Mouse (Mus musculus): ENCODE measurements at regions not wholly inside any gene's neighbourhood (a gene's known extent, or its start where the extent isn't known, plus 50 kb on each side); places are given as distances from the start of the nearest gene placed in this dataset.

DNA sequence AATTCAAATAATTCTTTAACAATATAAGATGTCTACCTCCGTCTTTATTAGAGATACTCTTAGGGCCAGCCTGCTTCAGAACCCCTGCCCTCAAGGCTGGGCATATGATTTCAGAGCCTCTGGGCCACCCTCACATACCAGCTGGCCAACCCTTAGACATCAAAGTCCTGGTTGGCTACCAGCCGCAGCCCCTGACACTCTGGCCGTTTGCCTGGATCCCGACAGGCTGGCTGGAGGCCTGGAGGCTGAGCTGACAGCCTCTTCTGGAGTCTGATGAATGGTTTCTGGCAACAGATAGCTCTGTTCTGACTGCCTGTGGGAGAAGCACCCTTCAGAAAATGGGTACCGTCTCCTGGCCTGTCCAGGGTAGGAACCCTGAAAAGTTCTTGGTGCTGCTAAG is 170.9 kb downstream of the Wnt5a start:
- Histone ChIP-seq H3K4me1 (ENCODE audit: control insufficient read depth, insufficient read depth, low read length) (no peaks in the 10 kb centered on the region), H3K27ac (ENCODE audit: insufficient read depth, low read length) (no peak overlapping the region), H3K4me3 (ENCODE audit: insufficient read depth, low read length) (no peak overlapping the region)
- TF ChIP-seq POLR2A (IDR thresholded peaks at IDR 0.05; ENCODE audit: low read depth, low read length) (no peak), CTCF (IDR thresholded peaks at IDR 0.05; ENCODE audit: borderline replicate concordance, insufficient read depth, low read length) (no peak)

DNA sequence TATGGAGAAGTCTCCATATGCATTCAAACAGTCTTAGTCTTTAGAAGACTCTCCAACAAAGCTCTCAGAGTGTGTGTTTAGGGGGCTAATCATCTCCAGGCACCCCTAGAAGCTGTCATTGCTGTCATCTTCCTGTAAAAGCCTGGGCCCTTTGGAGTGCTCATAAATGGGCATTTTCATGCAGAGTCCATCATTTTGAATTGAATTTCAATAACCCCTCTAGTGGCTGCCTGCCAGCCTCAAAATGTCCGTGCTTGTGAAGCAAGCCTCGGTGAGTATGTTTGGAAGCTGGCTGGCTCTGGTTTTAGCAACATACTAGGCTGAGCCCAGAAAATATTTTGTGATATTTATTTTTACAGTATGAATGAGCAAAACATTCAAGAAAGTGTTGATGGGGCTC is 195.2 kb downstream of the Wnt5a start:
- H3K4me3 ChIP-seq (ENCODE audit: insufficient read depth, low read length) = no peak overlapping the region
- no peak for TF ChIP-seq POLR2A (IDR thresholded peaks at IDR 0.05; ENCODE audit: low read depth, low read length)
- no peak for TF ChIP-seq CTCF (IDR thresholded peaks at IDR 0.05; ENCODE audit: borderline replicate concordance, insufficient read depth, low read length)
- H3K4me1 ChIP-seq (ENCODE audit: control insufficient read depth, insufficient read depth, low read length) = no peaks in the 10 kb centered on the region
- no peak overlapping the region for H3K27ac ChIP-seq (ENCODE audit: insufficient read depth, low read length)

DNA sequence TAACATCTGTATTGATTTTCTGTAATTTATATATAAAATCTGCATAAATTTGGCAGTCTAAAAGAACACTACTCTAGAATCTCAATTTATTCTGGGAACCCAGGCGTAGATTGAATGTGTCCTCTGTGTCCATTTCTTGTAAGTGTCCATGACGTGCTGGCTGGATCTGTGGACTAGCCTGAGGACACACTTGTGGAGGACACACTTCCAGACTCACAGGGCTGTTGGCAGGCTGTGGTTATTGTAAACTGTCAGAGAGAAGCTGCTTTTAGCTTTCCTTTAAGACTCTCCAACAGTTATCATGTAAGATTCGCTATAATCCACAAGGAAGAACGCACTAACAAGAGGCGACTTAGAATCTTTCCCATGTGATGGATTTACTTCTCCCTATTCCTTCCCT is 200.2 kb downstream of the Wnt5a start:
- H3K4me3 ChIP-seq (ENCODE audit: insufficient read depth, low read length) = no peak overlapping the region
- H3K4me1 ChIP-seq (ENCODE audit: control insufficient read depth, insufficient read depth, low read length) = no peaks in the 10 kb centered on the region
- no peak for TF ChIP-seq CTCF (IDR thresholded peaks at IDR 0.05; ENCODE audit: borderline replicate concordance, insufficient read depth, low read length)
- TF ChIP-seq POLR2A (IDR thresholded peaks at IDR 0.05; ENCODE audit: low read depth, low read length) = no peak
- no peak overlapping the region for H3K27ac ChIP-seq (ENCODE audit: insufficient read depth, low read length)

DNA sequence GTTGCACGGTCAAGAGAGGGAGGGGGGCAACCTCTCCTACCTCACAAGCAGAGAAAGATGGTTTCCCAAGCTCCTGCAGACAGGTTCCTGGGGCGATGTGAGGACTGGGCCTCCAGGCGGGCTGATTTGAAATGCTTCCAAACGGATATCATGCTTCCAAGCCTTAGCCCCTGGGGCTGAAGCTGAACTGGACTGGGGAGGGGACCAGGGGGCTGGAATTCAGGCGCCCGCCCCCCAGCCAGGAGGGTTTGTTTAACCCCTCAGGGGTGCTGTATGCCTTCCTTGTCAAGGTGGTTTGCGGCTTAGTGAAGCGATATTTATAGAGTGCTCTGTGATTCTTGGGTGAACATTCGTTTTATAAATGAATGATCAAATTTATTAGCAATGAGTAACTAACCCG is 210.0 kb downstream of the Wnt5a start:
- TF ChIP-seq POLR2A (IDR thresholded peaks at IDR 0.05; ENCODE audit: low read depth, low read length) (no peak), CTCF (IDR thresholded peaks at IDR 0.05; ENCODE audit: borderline replicate concordance, insufficient read depth, low read length) (no peak)
- no peak overlapping the region for H3K27ac ChIP-seq (ENCODE audit: insufficient read depth, low read length)
- H3K4me3 ChIP-seq (ENCODE audit: insufficient read depth, low read length) = no peak overlapping the region
- H3K4me1 ChIP-seq (ENCODE audit: control insufficient read depth, insufficient read depth, low read length) = no peaks in the 10 kb centered on the region

DNA sequence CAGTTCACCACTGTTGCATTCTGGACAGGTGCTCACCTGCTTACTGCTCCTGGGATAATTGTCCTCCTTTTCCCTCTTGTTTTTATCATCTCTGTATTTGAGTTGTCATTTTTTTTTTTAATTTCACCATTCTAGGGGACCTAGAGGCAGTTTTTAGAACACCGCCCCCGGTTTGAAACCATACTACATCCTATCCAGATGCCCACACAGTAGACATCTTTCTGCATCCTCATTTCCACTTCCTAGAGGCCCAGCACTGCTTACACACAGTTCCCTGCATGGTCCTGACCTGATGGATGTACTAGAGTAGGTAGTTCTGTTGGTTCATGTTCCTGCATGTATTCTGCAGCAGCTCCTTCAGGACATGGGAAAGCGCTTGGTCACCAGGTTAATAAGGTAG is 216.0 kb downstream of the Wnt5a start:
- TF ChIP-seq CTCF (IDR thresholded peaks at IDR 0.05; ENCODE audit: borderline replicate concordance, insufficient read depth, low read length) = no peak
- TF ChIP-seq POLR2A (IDR thresholded peaks at IDR 0.05; ENCODE audit: low read depth, low read length) = no peak
- H3K4me3 ChIP-seq (ENCODE audit: insufficient read depth, low read length) = no peak overlapping the region
- H3K4me1 ChIP-seq (ENCODE audit: control insufficient read depth, insufficient read depth, low read length) = no peaks in the 10 kb centered on the region
- H3K27ac ChIP-seq (ENCODE audit: insufficient read depth, low read length) = no peak overlapping the region

DNA sequence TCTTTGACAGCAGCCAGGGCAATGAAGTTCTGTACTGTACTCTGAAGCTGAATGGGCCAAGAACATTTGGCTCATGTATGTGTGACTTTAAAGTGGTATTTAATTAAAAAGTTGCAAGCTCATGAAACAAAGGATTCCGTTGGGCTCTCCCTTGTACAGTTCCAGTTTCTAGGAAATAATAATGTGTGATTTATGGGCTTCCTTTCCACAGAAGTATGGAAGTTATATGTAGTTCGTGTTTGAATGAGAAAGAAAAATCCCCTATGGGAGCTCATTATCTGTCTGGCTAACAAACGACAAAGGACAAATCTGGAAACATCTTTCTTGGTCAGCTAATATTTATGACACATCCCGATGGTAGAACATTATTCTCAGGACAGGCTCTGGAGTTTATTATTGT is 221.1 kb downstream of the Wnt5a start:
- no peak overlapping the region for H3K4me3 ChIP-seq (ENCODE audit: insufficient read depth, low read length)
- TF ChIP-seq CTCF (IDR thresholded peaks at IDR 0.05; ENCODE audit: borderline replicate concordance, insufficient read depth, low read length) = no peak
- no peak for TF ChIP-seq POLR2A (IDR thresholded peaks at IDR 0.05; ENCODE audit: low read depth, low read length)
- no peak overlapping the region for H3K27ac ChIP-seq (ENCODE audit: insufficient read depth, low read length)
- peaks cover 2% of the 10 kb centered on the region; the same call in 1 of the 2 replicates for H3K4me1 ChIP-seq (ENCODE audit: control insufficient read depth, insufficient read depth, low read length)

DNA sequence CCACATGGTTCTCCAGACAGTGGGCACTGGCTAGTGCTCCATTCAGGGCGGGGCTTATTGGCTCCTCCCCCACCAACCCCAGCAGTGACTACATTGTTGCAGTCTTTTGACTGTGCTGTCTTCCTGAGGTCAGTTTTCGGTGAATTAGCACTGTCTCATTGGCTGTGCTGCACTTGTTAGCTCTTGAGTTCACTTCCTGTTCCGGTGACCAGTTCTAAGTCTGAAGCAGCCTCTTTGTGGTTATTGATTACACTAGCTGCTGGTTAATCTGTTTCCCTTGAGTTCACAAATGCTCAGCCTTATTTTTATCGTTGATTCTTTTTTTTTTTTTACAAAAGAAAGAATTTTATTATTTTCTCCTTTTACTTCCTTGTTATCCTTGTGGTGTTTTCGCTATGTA is 228.9 kb downstream of the Wnt5a start:
- no peak for TF ChIP-seq CTCF (IDR thresholded peaks at IDR 0.05; ENCODE audit: borderline replicate concordance, insufficient read depth, low read length)
- no peak for TF ChIP-seq POLR2A (IDR thresholded peaks at IDR 0.05; ENCODE audit: low read depth, low read length)
- no peak overlapping the region for H3K4me3 ChIP-seq (ENCODE audit: insufficient read depth, low read length)
- H3K27ac ChIP-seq (ENCODE audit: insufficient read depth, low read length) = no peak overlapping the region
- H3K4me1 ChIP-seq (ENCODE audit: control insufficient read depth, insufficient read depth, low read length) = peaks cover 4% of the 10 kb centered on the region

DNA sequence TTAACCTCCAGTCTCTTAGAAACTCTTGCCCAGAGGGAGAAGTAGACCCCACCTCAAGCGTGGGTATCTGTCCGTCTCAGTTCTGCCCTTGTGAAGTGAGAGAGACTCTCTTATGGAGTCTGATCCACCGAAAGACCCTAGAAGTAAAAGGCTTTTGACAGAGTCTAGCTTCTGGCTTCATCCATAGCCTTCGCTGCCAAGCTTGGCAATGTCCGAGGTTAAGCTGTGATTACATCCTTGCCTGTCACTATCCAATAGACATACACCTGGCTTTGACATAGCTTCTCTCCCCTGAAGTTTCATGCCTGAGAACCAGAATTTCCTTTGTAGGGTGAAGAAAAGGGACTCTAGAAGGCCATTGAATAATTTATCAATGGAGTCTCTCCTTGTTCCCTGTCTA is 230.9 kb downstream of the Wnt5a start:
- Histone ChIP-seq H3K27ac (ENCODE audit: insufficient read depth, low read length) (no peak overlapping the region), H3K4me3 (ENCODE audit: insufficient read depth, low read length) (no peak overlapping the region), H3K4me1 (ENCODE audit: control insufficient read depth, insufficient read depth, low read length) (peaks cover 6% of the 10 kb centered on the region)
- TF ChIP-seq POLR2A (IDR thresholded peaks at IDR 0.05; ENCODE audit: low read depth, low read length) = no peak
- no peak for TF ChIP-seq CTCF (IDR thresholded peaks at IDR 0.05; ENCODE audit: borderline replicate concordance, insufficient read depth, low read length)

DNA sequence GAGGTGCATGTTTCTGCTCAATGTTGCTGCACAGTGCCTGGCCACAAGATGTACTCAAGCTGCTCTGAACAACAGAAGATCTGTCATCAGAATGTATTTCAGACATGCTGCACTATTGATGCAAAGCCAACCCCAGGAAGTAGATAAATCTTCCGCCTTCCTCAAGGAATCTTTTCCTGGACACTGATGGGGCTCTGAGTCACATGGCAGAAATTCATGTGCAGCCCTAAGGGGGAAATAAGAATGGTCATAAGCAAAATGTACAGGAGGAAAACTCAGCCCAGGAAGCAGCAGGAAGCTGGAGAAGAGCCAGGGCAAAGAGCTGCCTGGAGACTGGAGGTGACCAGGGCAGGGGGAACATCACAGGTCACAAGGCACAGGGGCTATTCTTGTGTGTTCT is 235.5 kb downstream of the Wnt5a start:
- Histone ChIP-seq H3K27ac (ENCODE audit: insufficient read depth, low read length) (no peak overlapping the region), H3K4me1 (ENCODE audit: control insufficient read depth, insufficient read depth, low read length) (peaks cover 3% of the 10 kb centered on the region; the same call in 1 of the 2 replicates), H3K4me3 (ENCODE audit: insufficient read depth, low read length) (no peak overlapping the region)
- no peak for TF ChIP-seq POLR2A (IDR thresholded peaks at IDR 0.05; ENCODE audit: low read depth, low read length)
- TF ChIP-seq CTCF (IDR thresholded peaks at IDR 0.05; ENCODE audit: borderline replicate concordance, insufficient read depth, low read length) = no peak

DNA sequence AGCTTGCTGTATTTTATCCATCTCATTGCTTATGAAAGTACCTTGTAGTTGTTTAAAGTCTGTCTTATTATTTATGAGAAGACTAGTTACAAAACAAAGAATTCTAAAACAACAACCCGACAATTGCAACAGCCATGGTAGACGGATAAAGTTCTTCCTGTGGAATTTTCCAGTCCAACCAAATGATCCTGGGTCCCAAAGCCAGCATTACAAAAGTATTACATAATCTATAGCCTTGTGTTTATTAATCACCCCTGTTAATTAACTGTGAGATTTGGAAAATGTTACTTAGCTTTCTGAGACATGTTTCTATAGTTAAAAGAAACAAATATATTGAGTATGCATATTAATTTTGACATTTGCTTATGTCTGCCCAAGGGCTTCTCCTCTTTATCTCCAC is 236.9 kb downstream of the Wnt5a start:
- no peak for TF ChIP-seq POLR2A (IDR thresholded peaks at IDR 0.05; ENCODE audit: low read depth, low read length)
- no peak for TF ChIP-seq CTCF (IDR thresholded peaks at IDR 0.05; ENCODE audit: borderline replicate concordance, insufficient read depth, low read length)
- H3K4me3 ChIP-seq (ENCODE audit: insufficient read depth, low read length) = no peak overlapping the region
- H3K4me1 ChIP-seq (ENCODE audit: control insufficient read depth, insufficient read depth, low read length) = peaks cover 3% of the 10 kb centered on the region; the same call in 1 of the 2 replicates
- no peak overlapping the region for H3K27ac ChIP-seq (ENCODE audit: insufficient read depth, low read length)

DNA sequence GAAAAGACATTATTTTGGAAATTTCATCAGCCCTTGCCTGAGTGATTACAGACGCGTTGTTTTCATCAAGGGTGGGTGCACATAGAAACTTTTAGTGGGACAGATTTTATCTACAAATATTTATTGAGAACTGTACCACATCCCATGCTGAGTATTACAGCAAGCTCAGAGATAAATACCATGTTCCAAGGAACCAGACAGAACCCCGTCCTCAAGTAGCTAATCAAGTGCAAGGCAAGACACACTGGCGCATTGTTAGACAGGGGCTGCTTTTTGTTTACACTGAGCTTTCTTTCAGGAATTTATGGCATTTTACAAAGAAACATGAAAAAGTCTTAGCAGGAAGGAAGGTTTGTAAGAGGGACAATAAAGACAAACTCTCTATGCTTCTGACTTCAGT is 239.1 kb downstream of the Wnt5a start:
- no peak overlapping the region for H3K4me3 ChIP-seq (ENCODE audit: insufficient read depth, low read length)
- TF ChIP-seq POLR2A (IDR thresholded peaks at IDR 0.05; ENCODE audit: low read depth, low read length) = no peak
- TF ChIP-seq CTCF (IDR thresholded peaks at IDR 0.05; ENCODE audit: borderline replicate concordance, insufficient read depth, low read length) = no peak
- peaks cover 3% of the 10 kb centered on the region; the same call in 1 of the 2 replicates for H3K4me1 ChIP-seq (ENCODE audit: control insufficient read depth, insufficient read depth, low read length)
- no peak overlapping the region for H3K27ac ChIP-seq (ENCODE audit: insufficient read depth, low read length)

All from embryonic fibroblast, embryonic 13.5 days (primary cell).